Mouse (Mus musculus): Measurements from ENCODE around the gene Rsad2.
"Not testable (repeated sequence)": the region's sequence is repeated elsewhere in the genome, so short reads cannot be mapped to it uniquely, and the experiment has no call there.

Gene Rsad2

GRCm38 (mm10) chr12:26456028-26456698 is at the start of gene Rsad2:
Gene Rsad2 (minus strand): TSS chr12:26456452.
- DNase-seq: peak; percentile 87

- no peak for DNase-seq
Measured at GRCm38 (mm10) chr12:26501042-26501441, 44.8 kb upstream of the Rsad2 start.

- no peak for DNase-seq
Measured at GRCm38 (mm10) chr12:26489942-26490341, 33.7 kb upstream of the Rsad2 start.

- no peak for DNase-seq
Measured at GRCm38 (mm10) chr12:26488617-26489274, 32.5 kb upstream of the Rsad2 start.

GRCm38 (mm10) chr12:26487874-26488616 is 31.8 kb upstream of the Rsad2 start:
- peak; percentile 62 for DNase-seq

- DNase-seq: not testable (repeated sequence)
Measured at GRCm38 (mm10) chr12:26485738-26486580, 29.7 kb upstream of the Rsad2 start.

GRCm38 (mm10) chr12:26478196-26479004 is 22.1 kb upstream of the Rsad2 start:
- DNase-seq: peak; percentile 72

- no peak for DNase-seq
Measured at GRCm38 (mm10) chr12:26477198-26477597, 20.9 kb upstream of the Rsad2 start.

GRCm38 (mm10) chr12:26473746-26474145 is 17.5 kb upstream of the Rsad2 start:
- DNase-seq: peak; percentile 77

- no peak for DNase-seq
Measured at GRCm38 (mm10) chr12:26472770-26473481, 16.7 kb upstream of the Rsad2 start.

GRCm38 (mm10) chr12:26471376-26471775 is 15.1 kb upstream of the Rsad2 start:
- no peak for DNase-seq

- DNase-seq: no peak
Measured at GRCm38 (mm10) chr12:26470042-26470409, 13.8 kb upstream of the Rsad2 start.

GRCm38 (mm10) chr12:26469098-26470041 is 13.1 kb upstream of the Rsad2 start, which contains the start of gene Cmpk2:
Gene Cmpk2 (plus strand): TSS chr12:26469204.
- peak; percentile 92 for DNase-seq

GRCm38 (mm10) chr12:26465600-26465999 is 9.3 kb upstream of the Rsad2 start:
- no peak for DNase-seq

- peak; percentile 52 for DNase-seq
Measured at GRCm38 (mm10) chr12:26460091-26460490, 3.8 kb upstream of the Rsad2 start.

- DNase-seq: no peak
Measured at GRCm38 (mm10) chr12:26454682-26455081, 1.6 kb downstream of the Rsad2 start.

- no peak for DNase-seq
Measured at GRCm38 (mm10) chr12:26452951-26453350, 3.3 kb downstream of the Rsad2 start.

GRCm38 (mm10) chr12:26451150-26451549 is 5.1 kb downstream of the Rsad2 start:
- no peak for DNase-seq

- no peak for DNase-seq
Measured at GRCm38 (mm10) chr12:26449483-26449882, 6.8 kb downstream of the Rsad2 start.
